Mouse (Mus musculus): Measurements from ENCODE around the gene AU041133.

GRCm38 (mm10) chr10:82170808-82171207 lies 43.0 kb downstream of the AU041133 start:
- TF ChIP-seq POLR2A (IDR thresholded peaks at IDR 0.05; ENCODE audit: borderline replicate concordance, low read depth, low read length) = no peak
- no peak for TF ChIP-seq CTCF (IDR thresholded peaks at IDR 0.05; ENCODE audit: low read depth, low read length)

All from bone marrow macrophage, adult 2 months (primary cell).